Mouse (Mus musculus) mouse trophoblast stem cell (cell line): ENCODE results near the gene Pilra.
"Not testable (repeated sequence)": the region's sequence is repeated elsewhere in the genome, so short reads cannot be mapped to it uniquely, and the experiment has no call there.

ENCODE experiments used
- in situ Hi-C, 2 experiments: fragments of 300-500 bp; cut with MseI, MboI; formaldehyde crosslinking; loops; 2 replicates in 1 of 2; 3 replicates in 1 of 2; pipeline ENCODE4 v1.15.1; 2025

The Pilra gene

GRCm38 (mm10) chr5:137835966-137836520 is at the start of gene Pilra:
TSS of gene Pilra (minus strand) at chr5:137836281.
- in situ Hi-C loops = not testable (repeated sequence)

GRCm38 (mm10) chr5:137883345-137883744 is 47.3 kb upstream of the Pilra start:
- in situ Hi-C loops = no loop called here

- in situ Hi-C loops = no loop called here
Observed at GRCm38 (mm10) chr5:137882922-137883321, 46.8 kb upstream of the Pilra start.

GRCm38 (mm10) chr5:137877860-137878259 is 41.8 kb upstream of the Pilra start:
- in situ Hi-C loops = loop anchor here (5.0 kb wide), 2 partner anchors 81 to 86 kb away; no protein-coding TSS in a partner anchor

- in situ Hi-C loops = loop anchor here (5.0 kb wide), 2 partner anchors 78 to 83 kb away; no protein-coding TSS in a partner anchor
Observed at GRCm38 (mm10) chr5:137875054-137875453, 39.0 kb upstream of the Pilra start.

GRCm38 (mm10) chr5:137872381-137872702 is 36.3 kb upstream of the Pilra start:
- in situ Hi-C loops = not testable (repeated sequence)

- in situ Hi-C loops = not testable (repeated sequence)
Observed at GRCm38 (mm10) chr5:137871644-137872380, 35.7 kb upstream of the Pilra start, which contains the start of gene Pilrb2. TSS of gene Pilrb2 (minus strand) at chr5:137871815.

- in situ Hi-C loops = not testable (repeated sequence)
Observed at GRCm38 (mm10) chr5:137868600-137868999, 32.5 kb upstream of the Pilra start.

- in situ Hi-C loops = not testable (repeated sequence)
Observed at GRCm38 (mm10) chr5:137864008-137864407, 27.9 kb upstream of the Pilra start.

- in situ Hi-C loops = not testable (repeated sequence)
Observed at GRCm38 (mm10) chr5:137857960-137858710, 22.1 kb upstream of the Pilra start, which contains the start of gene Pilrb1. TSS of gene Pilrb1 (minus strand) at chr5:137858106.

GRCm38 (mm10) chr5:137856870-137857269 is 20.8 kb upstream of the Pilra start:
- in situ Hi-C loops = not testable (repeated sequence)

GRCm38 (mm10) chr5:137854907-137855306 is 18.8 kb upstream of the Pilra start:
- in situ Hi-C loops = not testable (repeated sequence)

GRCm38 (mm10) chr5:137850313-137850712 is 14.2 kb upstream of the Pilra start:
- in situ Hi-C loops = not testable (repeated sequence)

GRCm38 (mm10) chr5:137837110-137837509 is 1.0 kb upstream of the Pilra start:
- in situ Hi-C loops = not testable (repeated sequence)

- in situ Hi-C loops = no loop called here
Observed at GRCm38 (mm10) chr5:137836611-137837010, 530 bp upstream of the Pilra start.

GRCm38 (mm10) chr5:137833500-137833899 is 2.6 kb downstream of the Pilra start:
- in situ Hi-C loops = no loop called here

GRCm38 (mm10) chr5:137831506-137831905 is 4.6 kb downstream of the Pilra start:
- in situ Hi-C loops = no loop called here

- in situ Hi-C loops = no loop called here
Observed at GRCm38 (mm10) chr5:137831106-137831505, 5.0 kb downstream of the Pilra start.

GRCm38 (mm10) chr5:137830238-137830637 is 5.8 kb downstream of the Pilra start:
- in situ Hi-C loops = no loop called here

- in situ Hi-C loops = no loop called here
Observed at GRCm38 (mm10) chr5:137828694-137829093, 7.4 kb downstream of the Pilra start.

GRCm38 (mm10) chr5:137826421-137826820 is 9.7 kb downstream of the Pilra start:
- in situ Hi-C loops = no loop called here

GRCm38 (mm10) chr5:137825971-137826370 is 10.1 kb downstream of the Pilra start:
- in situ Hi-C loops = no loop called here
